Mouse (Mus musculus) erythroblast, embryonic 14.5 days (primary cell): Measurements from ENCODE around the gene Fbxl17. TPM values are rescaled to one million over a fixed set of nuclear protein-coding genes. Genes with fewer than 3 reads are reported as not detected.

Experiments
- H3K27me3 ChIP-seq: 2 replicates; pipeline ENCODE4 v1.6.1; 2012; ENCODE audit warnings: inconsistent platforms; ENCODE audit not compliant: control insufficient read depth
- H3K36me3 ChIP-seq: 2 replicates; pipeline ENCODE4 v1.6.1; 2012; ENCODE audit warnings: mild to moderate bottlenecking, inconsistent platforms; ENCODE audit not compliant: control insufficient read depth
- H3K4me1 ChIP-seq: 2 replicates; pipeline ENCODE4 v1.6.1; 2012; ENCODE audit warnings: inconsistent platforms; ENCODE audit not compliant: control insufficient read depth
- H3K4me3 ChIP-seq: replicated peaks from 2 replicates; pipeline ENCODE3; 2012; ENCODE audit warnings: moderate library complexity, mild to moderate bottlenecking, inconsistent platforms
- H3K9me3 ChIP-seq: 2 replicates; pipeline ENCODE4 v1.6.1; 2012; ENCODE audit warnings: low read length, inconsistent platforms, mixed read lengths; ENCODE audit not compliant: control insufficient read depth
- GATA1 ChIP-seq: IDR thresholded peaks from 2 replicates; pipeline ENCODE4 v1.6.1; 2012; ENCODE audit warnings: low read length, inconsistent platforms, mixed read lengths
- TAL1 ChIP-seq: IDR thresholded peaks from 3 replicates; pipeline ENCODE4 v1.6.1; 2012; ENCODE audit warnings: low read length, inconsistent platforms, mixed read lengths
- polyA plus RNA-seq: library from polyadenylated mRNA; stranded (reverse); fragments of >175 nt; gene quantifications from 2 replicates; pipeline ENCODE4 v1.2.3, GENCODE M21; 2012

The Fbxl17 gene
- polyA plus RNA-seq, 1 experiment: 0.48 TPM

GRCm38 (mm10) chr17:63434081-63434480 is 65.7 kb downstream of the Fbxl17 start:
- Histone ChIP-seq H3K4me3 (no peak overlapping the region), H3K4me1 (peaks cover 11% of the 10 kb centered on the region), H3K27me3 (0 out of 2 replicates have a peak, but pooled peaks cover 2% of the 10 kb centered on the region), H3K36me3 (no peaks in the 10 kb centered on the region), H3K9me3 (no peaks in the 10 kb centered on the region)
- TF ChIP-seq TAL1 (no peak), GATA1 (no peak)

- Histone ChIP-seq H3K4me3 (no peak overlapping the region), H3K36me3 (no peaks in the 10 kb centered on the region), H3K4me1 (peaks cover 11% of the 10 kb centered on the region), H3K9me3 (no peaks in the 10 kb centered on the region), H3K27me3 (0 out of 2 replicates have a peak, but pooled peaks cover 2% of the 10 kb centered on the region)
- no peak for TF ChIP-seq TAL1
- no peak for TF ChIP-seq GATA1
Observed at GRCm38 (mm10) chr17:63431650-63432049, 68.2 kb downstream of the Fbxl17 start.

GRCm38 (mm10) chr17:63430395-63431075 is 69.3 kb downstream of the Fbxl17 start:
- Histone ChIP-seq H3K4me1 (peaks cover 11% of the 10 kb centered on the region), H3K4me3 (no peak overlapping the region), H3K27me3 (0 out of 2 replicates have a peak, but pooled peaks cover 2% of the 10 kb centered on the region), H3K36me3 (no peaks in the 10 kb centered on the region), H3K9me3 (no peaks in the 10 kb centered on the region)
- no peak for TF ChIP-seq GATA1
- no peak for TF ChIP-seq TAL1

- H3K36me3 ChIP-seq: no peaks in the 10 kb centered on the region
- H3K4me3 ChIP-seq: no peak overlapping the region
- H3K4me1 ChIP-seq: no peaks in the 10 kb centered on the region
- TF ChIP-seq GATA1 (no peak), TAL1 (no peak)
- no peaks in the 10 kb centered on the region for H3K27me3 ChIP-seq
- no peaks in the 10 kb centered on the region for H3K9me3 ChIP-seq
Observed at GRCm38 (mm10) chr17:63423851-63424250, 76.0 kb downstream of the Fbxl17 start.

- no peak for TF ChIP-seq GATA1
- TF ChIP-seq TAL1: no peak
Observed at GRCm38 (mm10) chr17:63422685-63423084, 77.1 kb downstream of the Fbxl17 start.

GRCm38 (mm10) chr17:63421864-63422263 is 78.0 kb downstream of the Fbxl17 start:
- Histone ChIP-seq H3K36me3 (no peaks in the 10 kb centered on the region), H3K9me3 (no peaks in the 10 kb centered on the region), H3K27me3 (no peaks in the 10 kb centered on the region), H3K4me3 (no peak overlapping the region), H3K4me1 (no peaks in the 10 kb centered on the region)
- TF ChIP-seq TAL1 (no peak), GATA1 (no peak)

More at GRCm38 (mm10) chr17:63422685-63423084, 77.1 kb downstream of the Fbxl17 start:
- H3K4me3 ChIP-seq: no peak overlapping the region
- no peaks in the 10 kb centered on the region for H3K9me3 ChIP-seq
- H3K27me3 ChIP-seq: no peaks in the 10 kb centered on the region
- H3K4me1 ChIP-seq: no peaks in the 10 kb centered on the region
- H3K36me3 ChIP-seq: no peaks in the 10 kb centered on the region

GRCm38 (mm10) chr17:63419503-63419902 is 80.3 kb downstream of the Fbxl17 start:
- no peaks in the 10 kb centered on the region for H3K36me3 ChIP-seq
- H3K27me3 ChIP-seq: no peaks in the 10 kb centered on the region
- H3K4me1 ChIP-seq: no peaks in the 10 kb centered on the region
- H3K9me3 ChIP-seq: no peaks in the 10 kb centered on the region
- no peak overlapping the region for H3K4me3 ChIP-seq
- TF ChIP-seq GATA1 (no peak), TAL1 (no peak)

- H3K4me3 ChIP-seq: no peak overlapping the region
- H3K4me1 ChIP-seq: no peaks in the 10 kb centered on the region; the same call in 1 of the 2 replicates
- TF ChIP-seq TAL1 (no peak), GATA1 (no peak)
- H3K9me3 ChIP-seq: 0 out of 2 replicates have a peak, but pooled peaks cover 3% of the 10 kb centered on the region
- no peaks in the 10 kb centered on the region for H3K36me3 ChIP-seq
- H3K27me3 ChIP-seq: no peaks in the 10 kb centered on the region
Observed at GRCm38 (mm10) chr17:63413973-63414580, 85.7 kb downstream of the Fbxl17 start.

GRCm38 (mm10) chr17:63411564-63411963 is 88.3 kb downstream of the Fbxl17 start:
- Histone ChIP-seq H3K9me3 (0 out of 2 replicates have a peak, but pooled peaks cover 3% of the 10 kb centered on the region), H3K27me3 (no peaks in the 10 kb centered on the region), H3K4me3 (no peak overlapping the region), H3K4me1 (no peaks in the 10 kb centered on the region; the same call in 1 of the 2 replicates), H3K36me3 (no peaks in the 10 kb centered on the region)
- TF ChIP-seq TAL1 (no peak), GATA1 (no peak)
